Mouse (Mus musculus) embryonic facial prominence, embryonic 13.5 days (tissue): Measurements from ENCODE around the gene Cyp4f17. TPM values are rescaled to one million over a fixed set of nuclear protein-coding genes. Genes with fewer than 3 reads are reported as not detected.
"Not testable (repeated sequence)": the region's sequence is repeated elsewhere in the genome, so short reads cannot be mapped to it uniquely, and the experiment has no call there.

ENCODE experiments used
- ATAC-seq: fragments of 200-750 bp; cut with Nextera tagmentation; 2 replicates; pipeline ENCODE4 v1.8.0; 2017; ENCODE audit warnings: low read depth; ENCODE audit not compliant: insufficient number of reproducible peaks, insufficient read depth, low FRiP score, low TSS enrichment
- H3K27ac ChIP-seq: fragments of 300-500 bp; sonication (generic); 2 replicates; pipeline ENCODE4 v1.5.1; 2015; ENCODE audit warnings: moderate library complexity, mild to moderate bottlenecking, inconsistent platforms
- H3K27me3 ChIP-seq: fragments of 300-500 bp; sonication (generic); 2 replicates; pipeline ENCODE4 v1.6.1; 2015; ENCODE audit warnings: mild to moderate bottlenecking, inconsistent platforms
- H3K36me3 ChIP-seq: fragments of 300-500 bp; sonication (generic); 2 replicates; pipeline ENCODE4 v1.6.1; 2015; ENCODE audit warnings: mild to moderate bottlenecking, inconsistent platforms
- H3K4me1 ChIP-seq: fragments of 300-500 bp; sonication (generic); 2 replicates; pipeline ENCODE4 v1.6.1; 2015; ENCODE audit warnings: inconsistent platforms
- H3K4me2 ChIP-seq: fragments of 300-500 bp; sonication (generic); 2 replicates; pipeline ENCODE4 v1.6.1; 2015; ENCODE audit warnings: moderate library complexity, mild to moderate bottlenecking, inconsistent platforms
- H3K4me3 ChIP-seq: fragments of 300-500 bp; sonication (generic); 2 replicates; pipeline ENCODE4 v1.5.1; 2015; ENCODE audit warnings: mild to moderate bottlenecking, inconsistent platforms
- H3K9ac ChIP-seq: fragments of 300-500 bp; sonication (generic); 2 replicates; pipeline ENCODE4 v1.6.1; 2015; ENCODE audit warnings: mild to moderate bottlenecking, inconsistent platforms
- H3K9me3 ChIP-seq: fragments of 300-500 bp; sonication (generic); 2 replicates; pipeline ENCODE4 v1.6.1; 2016; ENCODE audit warnings: inconsistent platforms
- WGBS: fragments of 180-500 bp; shearing (Covaris S2); methylation state at CpG from one replicate; pipeline ENCODE4 v1.1.7; 2015; ENCODE audit warnings: mixed read lengths; 5-methylcytosine and 5-hydroxymethylcytosine counted together
- polyA plus RNA-seq: library from polyadenylated mRNA; unstranded; fragments of >200 nt; fragmentation: Nextera tagmentation; extraction: Ambion mirVana; gene quantifications from 2 replicates; pipeline ENCODE4 v1.2.1, GENCODE M21; 2015

Gene Cyp4f17
- polyA plus RNA-seq, 1 experiment from 2014 or later, result 20.3 TPM

- not testable (repeated sequence) for H3K9me3 ChIP-seq, H3K9ac ChIP-seq, H3K27me3 ChIP-seq, H3K36me3 ChIP-seq, H3K4me1 ChIP-seq, H3K27ac ChIP-seq, ATAC-seq, H3K4me2 ChIP-seq, H3K4me3 ChIP-seq
- WGBS, result 82% methylated on average over 2 of the region's 2 CpGs
These were observed 67.4 kb downstream of the Cyp4f17 start for GRCm38 (mm10) chr17:32573286-32573685.

DNA sequence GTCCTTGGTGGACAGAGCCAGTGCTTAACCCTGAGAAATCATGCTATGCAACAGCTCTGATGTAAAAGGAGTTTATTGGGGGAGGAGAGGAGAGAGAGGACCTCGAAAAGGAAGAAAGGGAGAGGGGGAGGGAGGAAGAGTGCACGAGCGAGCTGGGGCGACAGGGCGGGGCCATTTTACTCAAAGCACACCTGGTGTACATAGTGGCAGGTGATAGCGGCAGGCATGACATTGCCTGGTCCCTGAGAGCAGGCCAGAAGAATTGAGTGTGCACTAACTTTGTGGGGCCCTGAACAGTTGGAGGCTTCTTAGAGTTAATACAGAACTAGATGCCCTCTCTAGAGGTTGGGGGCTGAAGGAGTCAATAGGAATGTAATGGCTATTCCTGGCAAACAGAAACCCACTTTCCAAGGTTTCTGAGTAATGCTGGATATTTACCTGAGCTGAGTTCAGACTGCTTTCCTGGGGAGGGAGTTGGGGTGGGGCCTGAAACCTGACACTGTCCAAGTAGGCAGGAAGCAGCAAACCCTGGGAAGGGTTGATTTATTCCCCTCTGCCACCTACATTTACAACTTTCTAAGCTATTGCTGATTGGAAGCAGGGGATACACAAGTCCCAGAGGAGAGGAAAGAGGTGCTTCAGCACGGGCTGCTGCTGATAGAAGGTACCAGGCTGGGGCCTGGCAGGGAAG, 71.8 kb downstream of the Cyp4f17 start:
- H3K4me1 ChIP-seq, result no peaks in the 10 kb centered on the region
- H3K4me3 ChIP-seq, result no peak overlapping the region
- H3K27me3 ChIP-seq, result no peaks in the 10 kb centered on the region
- H3K9me3 ChIP-seq, result no peaks in the 10 kb centered on the region
- H3K27ac ChIP-seq, result no peak overlapping the region
- no peak overlapping the region for H3K4me2 ChIP-seq
- WGBS, result 66% methylated on average over 7 of the region's 7 CpGs
- no peaks in the 10 kb centered on the region for H3K36me3 ChIP-seq
- H3K9ac ChIP-seq, result no peak overlapping the region
- ATAC-seq, result no peak

Other genes starting within 250 kb of the Cyp4f17 start
- gene Brd4, start 221.3 kb upstream of the Cyp4f17 start, polyA plus RNA-seq, result 106 and 117 TPM in 2 replicates
- gene Akap8, start 184.8 kb upstream of the Cyp4f17 start, polyA plus RNA-seq, result 120 and 123 TPM in 2 replicates
- gene Akap8l, start 155.4 kb upstream of the Cyp4f17 start, polyA plus RNA-seq, result 110 and 113 TPM in 2 replicates
- 25.3 and 28.7 TPM in 2 replicates for gene Wiz, start 116.6 kb upstream of the Cyp4f17 start, polyA plus RNA-seq
- gene Rasal3, start 102.5 kb upstream of the Cyp4f17 start, polyA plus RNA-seq, result 1.2 and 1.5 TPM in 2 replicates
- gene Pglyrp2, start 81.9 kb upstream of the Cyp4f17 start, polyA plus RNA-seq, result 0.08 and 0.15 TPM in 2 replicates
- gene Cyp4f39, start 53.3 kb upstream of the Cyp4f17 start, polyA plus RNA-seq, result 2.0 and 3.5 TPM in 2 replicates
- 20.5 and 23.0 TPM in 2 replicates for gene Cyp4f16, start 30.5 kb downstream of the Cyp4f17 start, polyA plus RNA-seq
- not detected in 2 replicates for gene Cyp4f37, start 115.3 kb downstream of the Cyp4f17 start, polyA plus RNA-seq
- not detected in 2 replicates for gene Cyp4f40, start 152.8 kb downstream of the Cyp4f17 start, polyA plus RNA-seq
- gene Cyp4f15, start 179.6 kb downstream of the Cyp4f17 start, polyA plus RNA-seq, result 0.45 and 1.1 TPM in 2 replicates